Mouse (Mus musculus): Measurements from ENCODE around the gene Nudcd2.

The Nudcd2 gene

GRCm38 (mm10) chr11:40755109-40755627 lies 21.7 kb downstream of the Nudcd2 start, which contains the start of gene Ccng1:
Gene Ccng1 (minus strand): TSS chr11:40755311.
- peak; percentile 96 for ATAC-seq (ENCODE audit: low TSS enrichment)

GRCm38 (mm10) chr11:40755968-40756367 lies 22.5 kb downstream of the Nudcd2 start:
- ATAC-seq (ENCODE audit: low TSS enrichment) = no peak

GRCm38 (mm10) chr11:40759896-40760295 lies 26.4 kb downstream of the Nudcd2 start:
- ATAC-seq (ENCODE audit: low TSS enrichment) = no peak

- ATAC-seq (ENCODE audit: low TSS enrichment) = no peak
Observed at GRCm38 (mm10) chr11:40763395-40763794, 29.9 kb downstream of the Nudcd2 start.

GRCm38 (mm10) chr11:40764690-40765089 lies 31.2 kb downstream of the Nudcd2 start:
- peak; percentile 92 for ATAC-seq (ENCODE audit: low TSS enrichment)

GRCm38 (mm10) chr11:40775315-40776269 lies 42.1 kb downstream of the Nudcd2 start:
- ATAC-seq (ENCODE audit: low TSS enrichment) = peak; percentile 89

- no peak for ATAC-seq (ENCODE audit: low TSS enrichment)
Observed at GRCm38 (mm10) chr11:40781857-40782256, 48.4 kb downstream of the Nudcd2 start.

GRCm38 (mm10) chr11:40783346-40783745 lies 49.9 kb downstream of the Nudcd2 start:
- peak; percentile 35 for ATAC-seq (ENCODE audit: low TSS enrichment)

GRCm38 (mm10) chr11:40784326-40784725 lies 50.9 kb downstream of the Nudcd2 start:
- ATAC-seq (ENCODE audit: low TSS enrichment) = peak; percentile 67

- ATAC-seq (ENCODE audit: low TSS enrichment) = peak; percentile 76
Observed at GRCm38 (mm10) chr11:40786900-40787299, 53.4 kb downstream of the Nudcd2 start.

Measured in frontal cortex, adult (tissue).